In genomic region chr17:35770599-35770998, GRCm38 (mm10) we compare ENCODE assay signal across 21 mouse cellular contexts.
"Had no signal": no experiment of that assay in that cellular context is flagged by ENCODE, and none has a peak within 500 bp of the region (broad histone marks: within the 10 kb centered on the region; RNA-seq: fewer than 3 reads in every experiment).

No protein-coding gene starts in this region.

- H3K4me3 ChIP-seq: liver, embryonic 12.5 days; liver, embryonic 15.5 days; megakaryocyte, embryonic 14.5 days; midbrain, embryonic 10.5 days; midbrain, embryonic 15.5 days; neural tube, embryonic 12.5 days; neural tube, embryonic 15.5 days had no signal

- H3K4me2 ChIP-seq: liver, embryonic 12.5 days; liver, embryonic 15.5 days; midbrain, embryonic 15.5 days; neural tube, embryonic 12.5 days; neural tube, embryonic 15.5 days had no signal

- H3K27me3 ChIP-seq: liver, embryonic 12.5 days; liver, embryonic 15.5 days; midbrain, embryonic 15.5 days; neural tube, embryonic 12.5 days; neural tube, embryonic 15.5 days had no signal

- ATAC-seq: inflammation-experienced regulatory T-cells, adult 6 months; liver, embryonic 12.5 days; midbrain, embryonic 15.5 days had no signal

- H3K4me1 ChIP-seq: midbrain, embryonic 10.5 days; midbrain, embryonic 15.5 days; neural tube, embryonic 12.5 days; neural tube, embryonic 15.5 days had no signal

- H3K9ac ChIP-seq: liver, embryonic 12.5 days; liver, embryonic 15.5 days; midbrain, embryonic 15.5 days; neural tube, embryonic 12.5 days; neural tube, embryonic 15.5 days had no signal

- H3K9me3 ChIP-seq: midbrain, embryonic 15.5 days; neural tube, embryonic 12.5 days; neural tube, embryonic 15.5 days had no signal

- H3K36me3 ChIP-seq: liver, embryonic 12.5 days; liver, embryonic 15.5 days; midbrain, embryonic 10.5 days; midbrain, embryonic 15.5 days; neural tube, embryonic 12.5 days; neural tube, embryonic 15.5 days had no signal

- H3K27ac ChIP-seq: liver, embryonic 12.5 days; liver, embryonic 15.5 days; midbrain, embryonic 10.5 days; midbrain, embryonic 15.5 days; neural tube, embryonic 12.5 days; neural tube, embryonic 15.5 days had no signal

- DNase-seq: kidney, adult 18-20 months; kidney, adult 9 months; kidney, postnatal 14 days; kidney, postnatal 4 days; left cerebral cortex, postnatal 4 days; liver; lung, adult 18-20 months; lung, postnatal 36 days; retina, postnatal 1 day; right cerebral cortex, postnatal 25 days; thymus, adult 2 months; thymus, postnatal 14 days; thymus, postnatal 4 days had no signal
